8 mouse cellular contexts compared by ENCODE assay signal in the genomic region with DNA sequence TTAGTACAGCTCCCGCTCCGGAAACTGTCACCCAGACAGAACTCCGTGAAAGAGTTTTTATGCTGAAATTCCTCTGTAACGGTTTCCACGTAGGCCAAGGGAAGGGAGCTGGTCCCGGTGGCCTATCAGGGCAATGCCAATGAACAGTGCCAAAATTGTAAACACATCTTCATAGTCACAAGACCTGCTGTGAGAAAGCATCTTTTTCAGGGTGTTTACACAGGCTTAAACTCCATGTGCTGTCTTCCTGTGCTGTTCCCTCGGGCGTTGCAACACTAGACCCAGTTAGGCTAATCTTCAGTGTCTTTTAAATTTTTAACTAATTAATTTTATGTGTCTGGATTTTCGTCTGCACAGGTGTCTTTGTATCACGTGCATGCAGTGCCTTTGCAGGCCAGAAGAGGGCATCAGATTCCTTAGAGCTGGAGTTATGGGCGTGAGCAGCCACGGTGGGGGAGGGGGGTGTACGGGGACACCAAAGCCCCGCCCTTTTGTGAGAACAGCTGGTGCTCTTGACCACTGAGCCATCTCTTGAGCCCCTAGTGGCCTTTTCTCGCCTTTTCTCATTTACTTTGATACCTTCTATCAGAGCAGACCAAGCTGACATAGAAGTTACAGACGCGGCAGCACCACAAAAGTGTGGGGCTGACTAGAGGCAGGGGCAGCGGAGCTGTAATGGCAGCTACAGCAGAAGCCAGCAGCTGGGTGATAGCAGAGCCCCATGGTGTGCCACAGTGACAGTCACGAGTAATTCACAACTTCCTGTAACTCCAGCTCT. TPM values are rescaled to one million over a fixed set of nuclear protein-coding genes. Genes with fewer than 3 reads are reported as not detected.
DNase-seq lines count a peak whose midpoint lies in the region; ATAC-seq and TF ChIP-seq lines count a peak whose summit lies in the region.

No protein-coding gene starts in this region.

- peak; percentile 55 for TF ChIP-seq RAD21 in CH12.LX (IDR thresholded peaks at IDR 0.05; ENCODE audit: low read depth, low read length)

- peaks cover 5 to 13% of the 10 kb centered on the region in 2 experiments; a peak in 3 of 4 replicates for H3K4me1 ChIP-seq in CH12.LX (ENCODE audit: control insufficient read depth in 1 of 2, insufficient read depth in 2 of 2)
- H3K4me1 ChIP-seq in brown adipose tissue, adult 24 weeks (ENCODE audit: control insufficient read depth, insufficient read depth, insufficient read length, low read length) = no peaks in the 10 kb centered on the region
- H3K4me1 ChIP-seq in forebrain, embryonic 11.5 days (replicated peaks; ENCODE audit: control insufficient read depth, insufficient read depth, low read length) = no peaks in the 10 kb centered on the region
- no peaks in the 10 kb centered on the region for H3K4me1 ChIP-seq in lung, adult 2 months (ENCODE audit: control insufficient read depth, insufficient read depth, low read length)

- H3K4me3 ChIP-seq in CH12.LX (replicated peaks in 1 of 3; ENCODE audit: low read depth in 2 of 3, low read length in 2 of 3, poor library complexity in 1 of 3) = no peak overlapping the region
- H3K4me3 ChIP-seq in brown adipose tissue, adult 24 weeks (ENCODE audit: insufficient read depth, low read depth, low read length) = peak overlapping the region; percentile 42; the same call in 1 of the 2 replicates
- H3K4me3 ChIP-seq in forebrain, embryonic 11.5 days (ENCODE audit: low read depth, low read length) = no peak overlapping the region
- H3K4me3 ChIP-seq in layer of hippocampus, adult 2 months = peak overlapping the region; percentile 46
- H3K4me3 ChIP-seq in lung, adult 2 months (replicated peaks; ENCODE audit: extremely low read depth, low read depth, low read length) = no peak overlapping the region

- no peaks in the 10 kb centered on the region for H3K36me3 ChIP-seq in CH12.LX (replicated peaks in 1 of 2; ENCODE audit: control insufficient read depth in 1 of 2, insufficient read depth in 1 of 2, low read length in 1 of 2)
- H3K36me3 ChIP-seq in forebrain, embryonic 11.5 days (ENCODE audit: control insufficient read depth, insufficient read depth, low read length) = no peaks in the 10 kb centered on the region

- dilution Hi-C loops in CH12.LX (cut with MboI; ENCODE audit: extremely low pct_ligation_motif_present, extremely low pct_unique_long_range_greater_than_20kb, low sequenced_read_pairs) = no loop called here

- H3K27ac ChIP-seq in CH12.LX (ENCODE audit: insufficient read depth, low read depth) = no peak overlapping the region
- no peak overlapping the region for H3K27ac ChIP-seq in brown adipose tissue, adult 24 weeks (replicated peaks; ENCODE audit: low read depth, low read length)
- H3K27ac ChIP-seq in forebrain, embryonic 11.5 days (ENCODE audit: low read depth, low read length) = no peak overlapping the region
- no peak overlapping the region for H3K27ac ChIP-seq in layer of hippocampus, adult 2 months

- 21% methylated on average over 19 of the region's 19 CpGs for WGBS in forebrain, embryonic 11.5 days
- whole genome bisulfite sequencing in lung, adult 2 months = 18% methylated on average over 19 of the region's 19 CpGs

- H3K9me3 ChIP-seq in CH12.LX (replicated peaks; ENCODE audit: low read length) = peaks cover 4% of the 10 kb centered on the region
- H3K9me3 ChIP-seq in forebrain, embryonic 11.5 days (ENCODE audit: control insufficient read depth, low read length) = no peaks in the 10 kb centered on the region

- in situ Hi-C loops in CH12.LX (cut with MboI; ENCODE audit: low pct_ligation_motif_present, low pct_unique_long_range_greater_than_20kb, low sequenced_read_pairs) = no loop called here

- peak in 1 of 2 experiments; percentile 75; a peak in 3 of 4 replicates for TF ChIP-seq CTCF in CH12.LX (conservative IDR thresholded peaks at IDR 0.05 in 1 of 2, IDR thresholded peaks at IDR 0.05 in 1 of 2; ENCODE audit: low read depth in 2 of 2, low read length in 2 of 2)
- peak; percentile 81 for TF ChIP-seq CTCF in layer of hippocampus, adult 2 months (conservative IDR thresholded peaks at IDR 0.05)
- TF ChIP-seq CTCF in lung, adult 2 months (IDR thresholded peaks at IDR 0.05; ENCODE audit: insufficient read depth, low read length) = peak; percentile 64

- no peak for TF ChIP-seq POLR2A in CH12.LX (IDR thresholded peaks at IDR 0.05; ENCODE audit: low read depth, low read length)
- no peak for TF ChIP-seq POLR2A in lung, adult 2 months (IDR thresholded peaks at IDR 0.05; ENCODE audit: borderline replicate concordance, extremely low read depth, low read depth, low read length)

- intact Hi-C loops in heart, postnatal 14 days (cut with DNase I) = loop anchor here (1.0 to 5.0 kb wide), 2 partner anchors 46 to 113 kb away; no protein-coding TSS in a partner anchor

- TF ChIP-seq EP300 in CH12.LX (IDR thresholded peaks at IDR 0.05; ENCODE audit: low read length) = no peak

- DNase-seq in CH12.LX (ENCODE audit: extremely low read depth) = peak; percentile 56
- peak; percentile 90 for DNase-seq in forebrain, embryonic 11.5 days (ENCODE audit: low spot score)
- peak; percentile 62 to 82 for DNase-seq in heart, postnatal 14 days
- peak; percentile 51 to 54 for DNase-seq in layer of hippocampus, adult 2 months (ENCODE audit: low spot score in 2 of 2)
- DNase-seq in lung, adult 2 months = peak; percentile 59
- DNase-seq in testis, postnatal 14 days (ENCODE audit: low spot score) = peak; percentile 77

- peak; percentile 71 for ATAC-seq in forebrain, embryonic 11.5 days (replicated peaks; ENCODE audit: low FRiP score)
- ATAC-seq in neutrophil, adult 5-6 weeks (ENCODE audit: extremely low read depth, insufficient number of reproducible peaks, low FRiP score, poor library complexity, severe bottlenecking) = peak; percentile 84

- no peak overlapping the region for H3K9ac ChIP-seq in CH12.LX (ENCODE audit: insufficient read depth, low read depth)
- H3K9ac ChIP-seq in forebrain, embryonic 11.5 days (ENCODE audit: low read length) = no peak overlapping the region

- H3K79me2 ChIP-seq in CH12.LX (replicated peaks; ENCODE audit: control insufficient read depth, extremely low read depth, insufficient read depth, poor library complexity, severe bottlenecking) = no peaks in the 10 kb centered on the region

- H3K4me2 ChIP-seq in CH12.LX (ENCODE audit: insufficient read depth, low read depth, poor library complexity, severe bottlenecking) = no peak overlapping the region
- peak overlapping the region; percentile 36; the same call in 1 of the 2 replicates for H3K4me2 ChIP-seq in forebrain, embryonic 11.5 days (ENCODE audit: low read depth, low read length, severe bottlenecking)

- H3K27me3 ChIP-seq in CH12.LX (replicated peaks) = peaks cover 41% of the 10 kb centered on the region
- no peaks in the 10 kb centered on the region for H3K27me3 ChIP-seq in forebrain, embryonic 11.5 days (ENCODE audit: control insufficient read depth, insufficient read depth, low read length)

RNA-seq across cellular contexts. Expression of gene Wfdc11, which starts 5.2 kb away (rescaled TPM):
- not detected in 2 replicates for total RNA-seq in CH12.LX (2012; rRNA removed)
- total RNA-seq in CH12.LX (2014; rRNA removed) = not detected in 2 replicates
- polyA plus RNA-seq in CH12.LX (2012; ENCODE audit: insufficient read length, low read depth) = not detected in 2 replicates
- polyA plus RNA-seq in brown adipose tissue, adult 24 weeks (2012; ENCODE audit: insufficient read depth, insufficient read length, missing spikeins) = not detected in 2 replicates
- not detected in 2 replicates for polyA plus RNA-seq in forebrain, embryonic 11.5 days (2014; fragmentation: Nextera tagmentation; extraction: Ambion mirVana)
- not detected for total RNA-seq in heart, postnatal 14 days (2021)
- total RNA-seq in layer of hippocampus, adult 2 months (2021) = not detected
- polyA plus RNA-seq in lung, adult 2 months (2012; rRNA removed) = not detected in 2 replicates
- not detected in 2 replicates for total RNA-seq in neutrophil, adult 5-6 weeks (2017)

RNA-seq across cellular contexts. Expression of gene Wfdc13, which starts 5.9 kb away (rescaled TPM):
- not detected in 2 replicates for total RNA-seq in CH12.LX (2012; rRNA removed)
- total RNA-seq in CH12.LX (2014; rRNA removed) = not detected in 2 replicates
- polyA plus RNA-seq in CH12.LX (2012; ENCODE audit: insufficient read length, low read depth) = not detected in 2 replicates
- polyA plus RNA-seq in brown adipose tissue, adult 24 weeks (2012; ENCODE audit: insufficient read depth, insufficient read length, missing spikeins) = not detected in 2 replicates
- not detected in 2 replicates for polyA plus RNA-seq in forebrain, embryonic 11.5 days (2014; fragmentation: Nextera tagmentation; extraction: Ambion mirVana)
- total RNA-seq in heart, postnatal 14 days (2021) = not detected
- total RNA-seq in layer of hippocampus, adult 2 months (2021) = not detected
- polyA plus RNA-seq in lung, adult 2 months (2012; rRNA removed) = 0.98 and 1.3 TPM in 2 replicates
- not detected in 2 replicates for total RNA-seq in neutrophil, adult 5-6 weeks (2017)

RNA-seq across cellular contexts. Expression of gene Spint4, which starts 19.3 kb away (rescaled TPM):
- total RNA-seq in CH12.LX (2012; rRNA removed) (not detected in 2 replicates), CH12.LX (2014; rRNA removed) (not detected in 2 replicates)
- not detected in 2 replicates for polyA plus RNA-seq in CH12.LX (2012; ENCODE audit: insufficient read length, low read depth)
- not detected in 2 replicates for polyA plus RNA-seq in brown adipose tissue, adult 24 weeks (2012; ENCODE audit: insufficient read depth, insufficient read length, missing spikeins)
- polyA plus RNA-seq in forebrain, embryonic 11.5 days (2014; fragmentation: Nextera tagmentation; extraction: Ambion mirVana) = not detected in 2 replicates
- total RNA-seq in heart, postnatal 14 days (2021) = not detected
- total RNA-seq in layer of hippocampus, adult 2 months (2021) = not detected
- not detected in 2 replicates for polyA plus RNA-seq in lung, adult 2 months (2012; rRNA removed)
- not detected in 2 replicates for total RNA-seq in neutrophil, adult 5-6 weeks (2017)

RNA-seq across cellular contexts. Expression of gene Wfdc9, which starts 22.7 kb away (rescaled TPM):
- not detected in 2 replicates for total RNA-seq in CH12.LX (2012; rRNA removed)
- not detected in 2 replicates for total RNA-seq in CH12.LX (2014; rRNA removed)
- not detected in 2 replicates for polyA plus RNA-seq in CH12.LX (2012; ENCODE audit: insufficient read length, low read depth)
- not detected in 2 replicates for polyA plus RNA-seq in brown adipose tissue, adult 24 weeks (2012; ENCODE audit: insufficient read depth, insufficient read length, missing spikeins)
- not detected in 2 replicates for polyA plus RNA-seq in forebrain, embryonic 11.5 days (2014; fragmentation: Nextera tagmentation; extraction: Ambion mirVana)
- total RNA-seq in heart, postnatal 14 days (2021) = not detected
- not detected for total RNA-seq in layer of hippocampus, adult 2 months (2021)
- polyA plus RNA-seq in lung, adult 2 months (2012; rRNA removed) = not detected in 2 replicates
- not detected in 2 replicates for total RNA-seq in neutrophil, adult 5-6 weeks (2017)

RNA-seq across cellular contexts. Expression of gene Wfdc10, which starts 23.2 kb away (rescaled TPM):
- not detected in 2 replicates for total RNA-seq in CH12.LX (2012; rRNA removed)
- total RNA-seq in CH12.LX (2014; rRNA removed) = not detected in 2 replicates
- polyA plus RNA-seq in CH12.LX (2012; ENCODE audit: insufficient read length, low read depth) = not detected in 2 replicates
- polyA plus RNA-seq in brown adipose tissue, adult 24 weeks (2012; ENCODE audit: insufficient read depth, insufficient read length, missing spikeins) = not detected in 2 replicates
- not detected in 2 replicates for polyA plus RNA-seq in forebrain, embryonic 11.5 days (2014; fragmentation: Nextera tagmentation; extraction: Ambion mirVana)
- not detected for total RNA-seq in heart, postnatal 14 days (2021)
- total RNA-seq in layer of hippocampus, adult 2 months (2021) = not detected
- polyA plus RNA-seq in lung, adult 2 months (2012; rRNA removed) = 7.9 and 10.9 TPM in 2 replicates
- total RNA-seq in neutrophil, adult 5-6 weeks (2017) = not detected in 2 replicates

Comparison
In these comparisons a context has a peak if more than half of its experiments do, and no peak if none do; other contexts are left out.
1. H3K4me3 ChIP-seq: peak in brown adipose tissue, adult 24 weeks (single experiment) and layer of hippocampus, adult 2 months (single experiment); none in CH12.LX (0 of 3), forebrain, embryonic 11.5 days (single experiment) and lung, adult 2 months (single experiment).
2. Peak in every context shown above with its lines, with median percentiles within 50 percentile points of each other: DNase-seq.